Mouse (Mus musculus) testis, adult 2 months (tissue): ENCODE data around the gene Gm11562.

ENCODE experiments used
- CTCF ChIP-seq: fragments of 200-500 bp; IDR thresholded peaks from 2 replicates; pipeline ENCODE4 v1.5.1; 2012; ENCODE audit warnings: low read depth, mild to moderate bottlenecking, inconsistent platforms, low read length, moderate library complexity; ENCODE audit not compliant: control insufficient read depth, insufficient read depth, insufficient replicate concordance
- POLR2A ChIP-seq: fragments of 200-500 bp; IDR thresholded peaks from 2 replicates; pipeline ENCODE4 v1.6.1; 2012; ENCODE audit warnings: low read depth, mild to moderate bottlenecking, inconsistent platforms, low read length, moderate library complexity; ENCODE audit not compliant: control insufficient read depth

DNA sequence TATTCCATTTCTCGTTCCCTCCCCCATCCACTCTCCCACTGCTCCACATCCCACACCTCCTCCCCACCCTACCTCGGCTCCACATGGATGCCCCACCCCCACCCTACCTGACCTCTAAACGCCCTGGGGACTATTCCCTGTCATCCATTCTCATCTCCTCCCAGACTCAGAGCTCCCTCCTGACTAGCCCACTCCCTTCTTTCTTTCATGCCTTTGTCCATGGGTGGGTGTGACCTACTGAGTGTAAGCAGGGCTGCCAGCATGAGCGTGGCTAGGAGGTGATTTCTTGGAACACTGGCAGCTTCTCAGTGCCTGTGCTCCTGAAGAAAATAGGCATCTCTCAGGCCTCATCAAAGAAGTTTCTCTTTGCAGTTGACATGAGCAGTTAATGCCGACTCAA, 36.8 kb upstream of the Gm11562 start:
- TF ChIP-seq CTCF (no peak), POLR2A (no peak)
